Mouse (Mus musculus): ENCODE results near the gene Sult2a6.

The Sult2a6 gene

DNA sequence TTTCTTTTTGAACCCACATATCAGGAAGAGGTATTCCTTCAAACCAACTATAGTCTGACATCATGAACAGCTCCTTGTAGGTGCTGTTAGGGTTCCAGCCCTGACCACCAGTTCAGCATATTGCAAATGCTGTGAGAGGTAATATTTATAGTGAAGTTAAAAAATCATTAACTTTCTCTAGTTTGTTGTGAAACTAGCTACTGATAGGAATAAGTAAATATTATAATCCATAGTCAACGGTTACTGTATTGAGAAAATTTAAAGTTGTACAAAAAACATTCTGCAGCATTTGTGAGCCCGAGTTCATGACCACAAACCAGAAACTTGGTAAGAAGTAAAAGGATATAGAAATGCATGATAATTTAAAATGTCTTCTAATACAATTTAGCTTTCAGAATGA is at the start of gene Sult2a6:
TSS of gene Sult2a6 (minus strand) at position 101 of the 400 bp plus-strand sequence.
- DNase-seq (ENCODE audit: low spot score): no peak

DNA sequence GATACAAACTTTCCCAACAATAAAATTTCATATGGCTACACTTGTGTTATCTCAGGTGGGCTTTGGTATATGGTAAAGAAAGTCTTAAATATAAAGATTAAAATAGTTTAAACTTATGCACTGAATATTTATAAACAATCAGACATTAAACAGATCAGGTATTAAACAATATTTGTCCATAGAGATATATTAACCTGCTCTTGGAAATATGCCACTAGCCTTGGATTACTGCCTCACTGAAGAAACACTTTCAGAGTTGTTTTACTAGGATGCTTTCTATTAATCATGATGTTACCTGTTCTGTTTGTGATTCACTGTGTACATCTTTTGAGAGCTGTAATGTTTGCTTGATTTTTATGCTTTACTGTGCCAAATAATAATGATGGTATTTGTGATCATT is 39.4 kb downstream of the Sult2a6 start:
- DNase-seq (ENCODE audit: low spot score): no peak

DNA sequence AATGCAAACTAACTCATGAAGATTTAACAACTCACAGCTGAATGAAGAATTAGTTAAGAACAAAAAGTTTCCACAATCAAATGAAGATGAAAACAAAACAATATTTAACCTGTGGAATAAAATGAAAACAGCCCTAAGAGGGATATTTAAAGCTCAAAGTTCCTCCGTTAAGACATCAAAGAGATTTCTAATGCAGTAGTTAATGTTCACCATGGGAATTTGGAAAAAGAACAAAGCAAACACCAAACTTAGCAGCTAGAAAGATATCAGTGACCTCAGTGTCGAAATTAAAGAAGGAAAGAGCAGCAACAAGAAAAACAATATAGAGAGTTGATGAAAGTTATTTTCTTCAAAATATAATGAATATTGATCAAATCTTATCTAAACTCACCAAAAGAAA is 51.3 kb downstream of the Sult2a6 start:
- DNase-seq (ENCODE audit: low spot score): no peak

DNA sequence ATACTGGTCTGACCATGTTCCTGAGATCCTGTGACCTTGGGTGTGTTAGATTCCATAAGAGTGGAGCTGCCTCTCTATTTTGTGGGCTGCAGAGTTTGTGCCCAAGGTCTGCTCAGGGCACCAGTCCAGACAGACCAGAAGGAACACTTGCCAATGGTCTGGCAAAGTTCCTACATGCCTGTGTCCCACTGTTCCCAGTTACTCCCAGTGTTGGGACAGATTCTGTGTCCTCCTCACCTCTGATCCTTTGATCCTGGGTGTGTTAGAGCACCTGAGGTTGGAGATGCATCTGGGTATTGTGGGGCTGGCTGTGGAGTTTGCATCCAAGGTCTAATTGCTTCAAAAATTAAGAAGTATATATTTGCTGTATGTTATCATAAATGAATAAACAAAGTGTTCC is 52.2 kb downstream of the Sult2a6 start:
- no peak for DNase-seq (ENCODE audit: low spot score)
